Mouse (Mus musculus): ENCODE data around the gene Muc13.

The Muc13 gene

DNA sequence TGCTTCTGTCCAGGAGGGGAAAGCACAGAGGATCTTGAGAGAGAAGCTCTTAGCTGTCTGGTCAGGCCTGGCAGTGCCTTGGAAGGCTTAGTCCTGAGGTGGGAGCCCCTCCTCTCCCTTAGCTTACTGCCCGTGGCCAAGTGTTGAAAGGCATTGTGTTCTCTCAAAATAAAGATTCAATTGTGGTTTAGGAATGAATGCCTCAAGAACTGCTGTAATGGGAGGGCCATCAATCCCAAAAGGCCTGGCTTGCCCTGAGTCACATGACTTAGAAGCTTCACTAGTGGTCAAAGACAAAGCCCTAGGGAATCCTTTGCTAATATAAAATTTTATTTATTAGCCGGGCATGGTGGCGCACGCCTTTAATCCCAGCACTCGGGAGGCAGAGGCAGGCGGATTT is 30.8 kb downstream of the Muc13 start:
- no peak for ATAC-seq (ENCODE audit: low TSS enrichment)

GRCm38 (mm10) chr16:33828496-33828895 is 34.7 kb downstream of the Muc13 start:
- no peak for ATAC-seq (ENCODE audit: low TSS enrichment)

- ATAC-seq (ENCODE audit: low TSS enrichment), result peak; percentile 48; the same call in 1 of the 2 replicates
Measured at GRCm38 (mm10) chr16:33829301-33829831, 35.5 kb downstream of the Muc13 start, which contains the start of gene Itgb5. TSS of gene Itgb5 (plus strand) at chr16:33829665.

- peak; percentile 52; the same call in 1 of the 2 replicates for ATAC-seq (ENCODE audit: low TSS enrichment)
Measured at GRCm38 (mm10) chr16:33829842-33830511, 36.1 kb downstream of the Muc13 start.

DNA sequence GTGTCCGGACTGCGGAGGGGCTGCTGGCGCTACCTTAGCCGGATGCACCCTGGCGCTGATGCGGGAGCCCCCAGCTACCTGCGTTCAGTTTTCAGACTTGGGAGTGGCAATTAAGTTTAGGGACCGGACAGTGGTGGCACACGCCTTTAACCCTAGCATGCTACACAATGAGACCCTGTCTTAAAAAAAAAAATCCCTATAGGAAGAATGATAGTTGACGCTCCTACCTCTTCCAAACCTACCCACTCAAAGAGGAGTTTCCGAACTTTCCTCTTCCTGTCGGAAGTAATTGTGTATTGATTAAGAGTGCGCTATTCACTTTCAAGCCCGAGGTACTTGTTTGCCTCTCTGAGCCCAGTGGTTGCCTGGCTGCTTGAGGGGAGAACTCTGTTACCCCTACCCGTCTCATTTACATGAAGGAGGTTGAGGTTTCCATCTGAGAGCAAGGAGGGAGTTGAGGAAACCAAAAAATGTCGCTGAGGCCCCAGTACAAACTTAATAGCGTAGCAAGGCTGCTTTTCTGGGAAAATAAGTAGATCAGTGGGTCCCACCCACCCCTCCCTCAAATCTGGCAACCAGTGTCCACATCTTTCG is 36.8 kb downstream of the Muc13 start:
- ATAC-seq (ENCODE audit: low TSS enrichment), result no peak

- no peak for ATAC-seq (ENCODE audit: low TSS enrichment)
Measured at GRCm38 (mm10) chr16:33832057-33832456, 38.2 kb downstream of the Muc13 start.

DNA sequence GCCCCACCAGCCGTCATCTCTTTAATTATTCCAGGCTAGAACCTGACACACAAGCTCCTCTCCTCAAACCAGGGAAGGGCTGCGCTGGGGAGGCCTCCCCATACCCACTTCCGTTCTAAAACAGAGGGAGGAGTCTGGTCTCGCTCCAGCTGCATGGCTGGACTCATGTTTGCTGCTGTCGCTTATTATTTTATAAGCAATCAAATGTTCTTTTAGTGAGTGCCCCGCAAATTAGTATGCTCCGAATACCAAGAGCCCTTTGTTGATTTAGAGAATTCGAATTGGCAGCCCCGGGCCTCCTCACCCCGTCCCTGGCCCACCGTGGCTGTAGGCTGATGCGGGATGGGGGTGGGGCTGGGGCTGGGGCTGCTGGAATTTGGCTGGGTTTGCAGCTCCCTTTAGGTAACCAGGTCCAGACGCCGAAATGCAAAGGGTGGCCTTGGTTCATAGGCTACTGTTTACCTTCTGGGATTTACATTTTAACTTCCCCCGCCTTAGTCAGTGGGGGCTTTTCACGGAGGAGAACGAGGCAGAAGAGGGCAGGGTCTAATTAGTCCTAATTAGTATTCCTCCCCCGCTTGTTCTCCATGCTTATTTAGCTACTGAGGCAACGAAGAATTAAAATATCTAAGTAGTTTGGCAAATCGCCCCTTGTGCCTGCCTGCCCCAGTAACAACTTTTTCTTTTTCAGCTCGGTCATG is 39.0 kb downstream of the Muc13 start:
- no peak for ATAC-seq (ENCODE audit: low TSS enrichment)

GRCm38 (mm10) chr16:33833429-33833753 is 39.6 kb downstream of the Muc13 start:
- no peak for ATAC-seq (ENCODE audit: low TSS enrichment)

DNA sequence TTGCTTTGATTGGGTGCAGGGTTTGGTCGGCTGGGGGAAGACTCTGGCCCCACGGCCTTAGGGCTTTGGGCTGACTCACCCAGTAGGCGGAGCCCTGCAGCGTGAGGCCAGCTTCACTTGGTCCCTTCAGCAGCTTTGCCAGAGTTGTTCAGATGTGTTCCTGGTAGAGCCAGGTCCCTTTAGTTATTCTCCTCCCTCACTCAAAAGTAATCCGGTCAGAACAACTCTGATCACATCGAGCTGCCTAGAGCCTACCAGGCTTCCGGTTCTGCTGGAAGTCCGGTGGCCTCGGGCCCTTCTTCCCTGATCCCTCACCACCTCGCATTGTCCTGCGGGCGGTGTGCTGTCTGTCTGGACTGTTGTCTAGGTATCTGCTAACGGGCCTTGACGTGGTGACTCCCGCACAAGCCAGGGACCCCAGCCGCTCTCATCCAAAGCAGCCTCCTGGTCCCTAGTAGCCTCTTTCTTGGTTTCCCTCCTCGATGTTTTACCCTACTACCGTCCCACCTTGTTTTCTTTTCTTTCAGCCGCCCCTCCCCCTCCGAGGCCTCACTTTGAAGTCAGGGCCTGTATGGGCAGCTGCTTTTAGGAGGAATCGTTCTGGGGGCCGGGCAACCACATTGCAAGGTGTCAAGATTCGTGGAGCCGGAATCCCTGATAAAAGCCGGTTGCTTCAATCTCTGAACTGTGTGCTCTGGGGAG is 40.1 kb downstream of the Muc13 start:
- ATAC-seq (ENCODE audit: low TSS enrichment), result peak; percentile 31; the same call in 1 of the 2 replicates

- no peak for ATAC-seq (ENCODE audit: low TSS enrichment)
Measured at GRCm38 (mm10) chr16:33836676-33837075, 42.8 kb downstream of the Muc13 start.

- no peak for ATAC-seq (ENCODE audit: low TSS enrichment)
Measured at GRCm38 (mm10) chr16:33837191-33837590, 43.4 kb downstream of the Muc13 start.

GRCm38 (mm10) chr16:33840616-33841015 is 46.8 kb downstream of the Muc13 start:
- no peak for ATAC-seq (ENCODE audit: low TSS enrichment)

DNA sequence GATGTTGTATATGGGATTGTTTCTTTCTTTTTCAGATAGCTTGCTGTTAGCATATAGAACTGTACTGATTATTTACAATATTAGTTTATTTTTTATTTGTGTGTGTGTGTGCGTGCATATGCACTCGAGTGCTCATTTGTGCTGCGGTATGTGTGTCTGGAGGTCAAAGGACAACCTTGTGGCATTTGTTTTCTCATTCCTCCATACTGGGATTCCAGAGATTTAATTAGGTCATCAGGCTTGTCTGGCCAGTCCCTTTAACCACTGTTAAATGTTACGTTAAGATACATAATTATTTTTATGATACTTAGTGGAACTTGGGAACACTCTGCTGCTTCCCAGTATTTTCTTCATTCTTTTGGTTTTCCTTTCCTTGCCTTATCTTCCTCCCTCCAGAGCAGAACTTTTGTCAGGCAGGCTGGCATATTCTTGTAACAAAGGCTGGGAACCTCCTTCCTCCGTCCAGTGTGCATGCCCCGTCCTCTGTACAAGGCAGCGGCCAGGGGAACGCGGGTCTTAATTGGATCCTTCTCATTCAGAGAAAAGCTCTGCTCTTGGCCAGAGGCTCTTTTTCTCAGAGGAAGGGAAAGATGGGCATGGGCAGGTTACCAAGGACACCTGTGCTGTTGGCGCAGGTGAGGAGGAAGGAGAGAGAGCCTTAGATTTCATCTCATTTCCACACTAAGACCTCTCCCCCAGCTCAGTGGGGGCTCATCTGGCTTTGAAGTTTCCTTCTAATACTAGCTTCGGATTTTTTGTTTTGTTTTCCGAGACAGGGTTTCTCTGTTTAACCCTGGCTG is 48.4 kb downstream of the Muc13 start:
- ATAC-seq (ENCODE audit: low TSS enrichment), result no peak

GRCm38 (mm10) chr16:33844150-33844611 is 50.3 kb downstream of the Muc13 start:
- ATAC-seq (ENCODE audit: low TSS enrichment), result no peak

GRCm38 (mm10) chr16:33844866-33845265 is 51.0 kb downstream of the Muc13 start:
- ATAC-seq (ENCODE audit: low TSS enrichment), result no peak

DNA sequence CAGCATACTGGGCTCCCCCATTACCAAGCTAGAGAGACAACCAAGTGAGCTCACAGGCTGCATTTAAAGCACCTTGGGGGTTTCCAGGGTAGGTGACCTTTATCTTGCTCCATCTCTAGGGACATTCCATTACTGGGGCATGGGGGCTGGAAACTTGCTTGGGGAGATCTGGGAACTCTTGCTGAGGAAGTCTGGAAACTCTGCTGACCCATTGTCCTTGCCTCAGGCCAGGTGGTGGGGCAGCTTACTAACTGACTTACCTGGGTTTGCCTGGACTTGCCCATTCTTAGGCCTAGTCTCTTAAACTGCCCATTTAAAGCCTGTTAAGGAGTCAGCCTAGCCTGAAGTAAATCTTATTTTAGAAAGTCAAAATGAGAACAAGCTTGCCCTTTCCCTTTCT is 59.4 kb downstream of the Muc13 start:
- no peak for ATAC-seq (ENCODE audit: low TSS enrichment)

DNA sequence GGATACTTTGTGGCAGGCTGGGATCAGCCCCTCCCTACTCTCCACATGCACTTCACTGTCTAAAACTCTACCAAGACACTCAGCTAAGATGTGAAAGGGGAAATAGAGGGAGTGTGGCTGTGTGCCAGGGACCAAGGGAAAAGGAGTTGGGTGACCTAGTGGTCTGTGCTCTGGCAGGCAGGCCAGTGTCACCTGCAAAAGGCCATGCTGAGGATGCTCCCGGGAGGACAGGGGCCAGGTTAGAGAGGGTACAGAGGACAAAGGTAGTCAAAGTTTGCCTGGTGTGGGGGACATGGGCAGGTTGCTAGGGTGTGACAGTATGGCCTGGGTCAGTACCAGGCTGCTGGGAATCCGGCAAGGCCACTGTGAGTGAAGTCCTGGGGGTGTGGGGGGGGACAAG is 64.9 kb downstream of the Muc13 start:
- no peak for ATAC-seq (ENCODE audit: low TSS enrichment)

DNA sequence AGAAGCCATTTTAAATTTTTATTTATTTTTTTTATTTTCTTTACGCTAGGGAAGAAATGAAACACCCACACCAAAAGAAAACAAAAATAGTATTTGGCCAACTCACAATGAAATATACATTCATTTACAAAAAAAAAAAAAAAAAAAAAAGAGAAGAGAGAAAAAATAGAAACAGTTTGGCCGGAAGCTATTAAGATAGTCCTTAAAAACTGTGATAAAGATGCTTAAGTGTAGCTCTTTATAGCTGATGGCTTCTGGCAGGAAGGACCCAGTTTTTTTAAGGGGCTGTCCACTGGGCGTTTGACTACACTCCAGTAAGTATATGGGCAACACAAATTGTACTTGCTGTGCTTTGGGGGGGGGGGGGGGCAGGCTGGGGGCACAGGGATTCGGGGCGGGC is 65.5 kb downstream of the Muc13 start:
- ATAC-seq (ENCODE audit: low TSS enrichment), result no peak

DNA sequence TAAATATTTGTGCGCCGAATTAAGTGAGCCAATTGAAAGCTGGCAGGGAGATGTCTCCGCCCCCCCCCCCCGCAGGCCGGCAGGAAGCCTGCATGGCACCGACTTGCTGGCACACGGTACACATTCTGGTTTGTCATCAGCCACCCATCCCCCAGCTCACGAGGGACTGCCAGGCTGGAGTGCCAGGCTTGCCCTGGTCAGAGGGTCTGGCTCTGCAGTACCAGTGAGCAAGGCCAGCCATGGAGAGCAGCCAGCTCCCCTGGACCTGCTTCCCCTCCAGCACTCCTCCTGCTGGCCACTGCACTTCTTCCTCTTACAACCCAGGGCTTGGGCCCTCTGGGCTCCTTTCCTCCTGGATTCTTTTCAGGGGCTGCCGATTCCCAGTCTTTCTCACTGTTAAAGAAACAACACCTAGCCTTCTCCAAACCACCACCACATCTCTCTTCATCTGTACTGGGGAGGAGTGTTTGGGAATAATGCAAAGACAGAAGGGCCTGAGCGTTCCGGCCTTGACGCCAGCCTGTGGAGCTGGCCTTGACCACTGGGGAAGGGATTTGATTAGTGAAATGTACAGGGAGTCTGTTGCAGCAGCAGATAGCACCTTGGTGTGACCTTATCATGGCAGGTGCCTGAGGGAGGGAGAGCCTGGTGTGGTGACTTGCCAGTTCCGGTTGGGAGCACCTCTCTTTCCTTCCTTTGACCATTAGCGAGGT is 66.3 kb downstream of the Muc13 start:
- peak; percentile 84 for ATAC-seq (ENCODE audit: low TSS enrichment)

DNA sequence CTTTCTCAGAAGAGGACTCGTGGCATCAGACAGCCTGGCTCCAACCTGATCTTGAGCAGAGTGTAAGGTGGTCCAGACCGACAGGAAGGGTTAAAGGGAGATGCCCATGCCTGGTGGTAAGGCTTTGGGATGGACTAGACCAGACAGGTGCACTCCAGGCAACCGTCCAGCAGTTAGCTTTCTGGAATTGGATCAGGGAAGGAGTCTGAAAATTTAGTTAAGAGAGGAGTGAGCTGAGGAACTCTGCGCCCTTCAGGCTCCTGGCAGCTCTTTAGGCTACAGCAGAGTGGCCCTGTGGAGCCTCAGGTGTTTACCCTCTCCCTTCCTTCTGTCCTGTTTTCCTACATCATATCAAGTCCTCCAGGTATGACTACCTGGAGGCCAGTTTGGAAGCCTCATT is 68.6 kb downstream of the Muc13 start:
- no peak for ATAC-seq (ENCODE audit: low TSS enrichment)

Measured in frontal cortex, adult (tissue).